Mouse (Mus musculus) midbrain, postnatal 0 days (tissue): ENCODE measurements around the gene Fkbp8. TPM values are rescaled to one million over a fixed set of nuclear protein-coding genes. Genes with fewer than 3 reads are reported as not detected.

Experiments used
- ATAC-seq: fragments of 200-750 bp; cut with Nextera tagmentation; 2 replicates; pipeline ENCODE4 v1.8.0; 2017; ENCODE audit warnings: moderate number of reproducible peaks, mild to moderate bottlenecking, moderate TSS enrichment, moderate library complexity; ENCODE audit not compliant: low FRiP score
- DNase-seq: peaks from one replicate; pipeline ENCODE4 v3.0.0-alpha.2; 2015; ENCODE audit warnings: low spot score
- H3K27ac ChIP-seq: fragments of 300-500 bp; sonication (generic); 2 replicates; pipeline ENCODE4 v1.5.1; 2014; ENCODE audit warnings: low read depth, mild to moderate bottlenecking, low read length, mixed read lengths
- H3K27me3 ChIP-seq: fragments of 300-500 bp; sonication (generic); 2 replicates; pipeline ENCODE4 v1.6.1; 2014; ENCODE audit warnings: low read length, control low read depth, mixed read lengths; ENCODE audit not compliant: insufficient read depth
- H3K36me3 ChIP-seq: fragments of 300-500 bp; sonication (generic); 2 replicates; pipeline ENCODE4 v1.6.1; 2014; ENCODE audit warnings: low read length, control low read depth, mixed read lengths; ENCODE audit not compliant: insufficient read depth
- H3K4me1 ChIP-seq: fragments of 300-500 bp; sonication (generic); 2 replicates; pipeline ENCODE4 v1.6.1; 2014; ENCODE audit warnings: mild to moderate bottlenecking, control low read depth, antibody characterized with exemption, low read length, mixed read lengths; ENCODE audit not compliant: insufficient read depth
- H3K4me2 ChIP-seq: fragments of 300-500 bp; sonication (generic); 2 replicates; pipeline ENCODE4 v1.6.1; 2014; ENCODE audit warnings: low read depth, mild to moderate bottlenecking, low read length, mixed read lengths; ENCODE audit not compliant: poor library complexity, severe bottlenecking
- H3K4me3 ChIP-seq: fragments of 300-500 bp; sonication (generic); 2 replicates; pipeline ENCODE4 v1.5.1; 2014; ENCODE audit warnings: low read depth, mild to moderate bottlenecking, low read length, moderate library complexity
- H3K9ac ChIP-seq: fragments of 300-500 bp; sonication (generic); replicated peaks from 2 replicates; pipeline ENCODE4 v1.6.1; 2014; ENCODE audit warnings: mild to moderate bottlenecking, low read length, moderate library complexity, mixed read lengths; ENCODE audit not compliant: poor library complexity, severe bottlenecking
- H3K9me3 ChIP-seq: fragments of 300-500 bp; sonication (generic); 2 replicates; pipeline ENCODE4 v1.6.1; 2016; ENCODE audit warnings: low read length, control low read depth
- CTCF ChIP-seq: IDR thresholded peaks from 2 replicates; pipeline ENCODE4 v1.5.1; 2016; ENCODE audit warnings: antibody characterized with exemption, mild to moderate bottlenecking
- WGBS: fragments of 180-500 bp; shearing (Covaris S2); extraction: QIAGEN DNeasy Blood & Tissue Kit; methylation state at CpG from one replicate; pipeline ENCODE4 v1.1.7; 2014; 5-methylcytosine and 5-hydroxymethylcytosine counted together
- polyA plus RNA-seq: library from polyadenylated mRNA; unstranded; fragments of >200 nt; fragmentation: Nextera tagmentation; extraction: Ambion mirVana; gene quantifications from 2 replicates; pipeline ENCODE4 v1.2.1, GENCODE M21; 2015
- total RNA-seq: library from RNA; depleted of rRNA; stranded (reverse); fragments of >200 nt; gene quantifications from 2 replicates; pipeline ENCODE4 v1.2.3, GENCODE M21; 2014

Fkbp8 gene
- total and polyA plus RNA-seq, 2 experiments from 2014 or later = 351 to 490 TPM

DNA sequence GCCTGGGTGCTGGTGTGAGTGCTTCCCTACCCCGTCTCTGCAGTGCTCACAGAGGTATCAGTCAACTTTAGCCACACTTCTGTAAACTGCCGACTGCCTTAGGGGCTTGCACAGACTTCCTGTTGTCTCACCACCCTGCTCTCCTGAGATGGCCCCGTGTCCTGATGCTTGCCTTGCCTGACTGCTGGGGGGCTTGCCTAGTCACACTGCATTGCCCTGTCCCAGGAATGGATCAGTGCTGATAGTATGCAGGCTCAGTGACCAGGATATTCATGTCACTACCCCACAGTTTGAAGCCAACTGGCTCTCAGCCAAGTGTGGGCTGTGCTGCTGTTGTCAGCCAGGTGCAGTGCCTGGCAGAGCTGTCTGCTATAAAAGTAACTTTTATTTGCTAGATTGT, 38.0 kb downstream of the Fkbp8 start:
- ATAC-seq = no peak

DNA sequence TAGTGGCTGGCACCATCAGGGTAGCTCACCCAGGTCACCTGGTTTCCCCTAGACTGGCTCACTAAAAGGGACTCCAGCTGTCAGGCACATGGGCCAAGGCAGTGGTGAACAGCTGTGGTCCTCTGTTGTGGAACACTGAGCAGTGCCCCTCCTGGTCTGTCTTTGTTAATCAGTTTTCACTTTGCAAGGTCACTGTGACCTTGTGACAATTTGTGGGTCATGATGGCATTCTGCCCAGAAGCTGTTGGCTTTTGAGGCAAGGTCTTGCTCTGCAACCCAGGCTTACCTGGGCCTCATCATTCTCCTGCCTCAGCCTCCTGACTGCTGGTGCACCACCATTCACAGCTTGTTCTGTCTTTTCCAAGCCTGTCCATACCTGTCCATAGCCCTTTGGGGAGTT, 42.8 kb downstream of the Fkbp8 start:
- no peak overlapping the region for H3K9ac ChIP-seq

More for the DNA sequence above, 38.0 kb downstream of the Fkbp8 start:
- Histone ChIP-seq H3K27me3 (no peaks in the 10 kb centered on the region), H3K27ac (no peak overlapping the region), H3K9me3 (no peaks in the 10 kb centered on the region), H3K36me3 (no peaks in the 10 kb centered on the region), H3K4me1 (peaks cover 3% of the 10 kb centered on the region; the same call in 1 of the 2 replicates), H3K9ac (no peak overlapping the region), H3K4me2 (no peak overlapping the region), H3K4me3 (no peak overlapping the region)
- WGBS = 78% methylated on average over 3 of the region's 3 CpGs
- no peak for DNase-seq
- no peak for TF ChIP-seq CTCF

DNA sequence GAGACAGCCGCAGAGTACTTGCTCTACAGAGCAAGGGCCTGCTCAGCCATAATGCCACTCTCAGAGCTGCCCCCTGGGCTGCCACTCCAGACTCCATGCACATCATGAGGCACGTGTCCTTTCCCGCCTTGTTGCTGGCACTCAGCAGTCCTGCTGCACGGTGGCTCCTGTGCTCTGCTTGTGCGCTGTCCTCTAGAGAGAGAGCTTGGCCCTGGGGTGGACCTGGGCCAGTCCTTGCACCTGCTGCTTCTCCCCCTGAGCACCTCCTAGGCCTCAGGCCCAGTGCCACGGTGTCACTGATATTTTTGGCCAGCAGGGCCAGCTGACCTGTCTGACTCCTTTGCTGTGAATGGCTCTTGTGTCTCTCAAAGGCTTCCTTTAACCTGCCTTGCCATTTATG, 43.5 kb downstream of the Fkbp8 start:
- no peak for TF ChIP-seq CTCF
- Histone ChIP-seq H3K27me3 (no peaks in the 10 kb centered on the region), H3K36me3 (0 out of 2 replicates have a peak, but pooled peaks cover 5% of the 10 kb centered on the region), H3K27ac (no peak overlapping the region), H3K4me2 (no peak overlapping the region), H3K4me1 (no peaks in the 10 kb centered on the region), H3K9me3 (no peaks in the 10 kb centered on the region), H3K9ac (no peak overlapping the region), H3K4me3 (no peak overlapping the region)
- WGBS = 73% methylated on average over 6 of the region's 6 CpGs
- no peak for ATAC-seq
- no peak for DNase-seq

More for the DNA sequence above, 42.8 kb downstream of the Fkbp8 start:
- DNase-seq (no peak), ATAC-seq (no peak)
- TF ChIP-seq CTCF = no peak
- Histone ChIP-seq H3K27me3 (no peaks in the 10 kb centered on the region), H3K27ac (no peak overlapping the region), H3K4me1 (no peaks in the 10 kb centered on the region), H3K4me3 (no peak overlapping the region), H3K9me3 (no peaks in the 10 kb centered on the region), H3K4me2 (no peak overlapping the region), H3K36me3 (0 out of 2 replicates have a peak, but pooled peaks cover 5% of the 10 kb centered on the region)

DNA sequence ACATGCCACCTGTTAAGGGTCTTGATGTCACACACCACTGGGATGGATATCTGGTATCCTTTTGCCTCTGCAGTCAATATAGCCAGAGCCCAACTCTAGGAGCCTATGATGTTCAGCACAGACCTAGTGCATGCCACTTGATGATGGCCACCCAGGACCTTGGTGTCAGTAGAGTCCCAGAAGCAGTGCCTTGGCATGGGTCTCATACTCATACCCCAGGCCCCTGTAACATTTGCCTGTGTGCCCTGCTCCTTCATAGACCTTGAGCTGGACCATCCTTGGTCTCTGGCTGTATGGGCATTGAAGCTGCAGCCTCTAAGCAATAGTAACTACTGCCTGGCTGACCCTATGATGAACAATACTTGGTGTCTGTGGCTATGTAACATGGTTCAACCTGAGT, 46.8 kb downstream of the Fkbp8 start:
- DNase-seq (no peak), ATAC-seq (no peak)
- no peaks in the 10 kb centered on the region for H3K27me3 ChIP-seq
- no peak overlapping the region for H3K4me3 ChIP-seq
- no peak overlapping the region for H3K9ac ChIP-seq
- no peak for TF ChIP-seq CTCF
- H3K9me3 ChIP-seq = no peaks in the 10 kb centered on the region
- H3K4me1 ChIP-seq = no peaks in the 10 kb centered on the region
- peaks cover 21% of the 10 kb centered on the region for H3K36me3 ChIP-seq
- H3K27ac ChIP-seq = no peak overlapping the region
- no peak overlapping the region for H3K4me2 ChIP-seq

DNA sequence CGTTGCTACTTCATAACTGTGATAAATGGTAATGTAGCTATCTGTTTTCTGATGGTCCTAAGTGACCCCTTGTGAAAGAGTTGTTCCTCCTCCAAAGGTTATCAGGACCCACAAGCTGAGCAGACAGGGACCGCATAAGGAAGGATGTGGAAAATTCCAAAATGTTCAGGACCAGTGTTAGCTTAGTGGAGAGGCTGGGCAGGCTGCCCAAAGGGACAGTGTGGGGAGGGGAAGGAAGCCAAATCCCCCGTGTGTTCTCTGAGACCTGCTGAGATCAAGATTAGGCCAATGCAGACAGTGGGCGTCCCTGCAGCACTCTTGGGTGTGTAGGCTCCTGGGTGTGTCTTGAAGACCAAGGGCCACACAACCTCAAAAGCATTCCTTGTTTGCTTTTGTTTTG, 47.4 kb downstream of the Fkbp8 start:
- DNase-seq = no peak
- 75% methylated on average over 4 of the region's 4 CpGs for WGBS
- Histone ChIP-seq H3K4me2 (no peak overlapping the region), H3K4me1 (no peaks in the 10 kb centered on the region), H3K9me3 (no peaks in the 10 kb centered on the region), H3K27ac (no peak overlapping the region), H3K27me3 (no peaks in the 10 kb centered on the region), H3K9ac (no peak overlapping the region), H3K4me3 (no peak overlapping the region), H3K36me3 (peaks cover 22% of the 10 kb centered on the region)
- no peak for ATAC-seq
- no peak for TF ChIP-seq CTCF

DNA sequence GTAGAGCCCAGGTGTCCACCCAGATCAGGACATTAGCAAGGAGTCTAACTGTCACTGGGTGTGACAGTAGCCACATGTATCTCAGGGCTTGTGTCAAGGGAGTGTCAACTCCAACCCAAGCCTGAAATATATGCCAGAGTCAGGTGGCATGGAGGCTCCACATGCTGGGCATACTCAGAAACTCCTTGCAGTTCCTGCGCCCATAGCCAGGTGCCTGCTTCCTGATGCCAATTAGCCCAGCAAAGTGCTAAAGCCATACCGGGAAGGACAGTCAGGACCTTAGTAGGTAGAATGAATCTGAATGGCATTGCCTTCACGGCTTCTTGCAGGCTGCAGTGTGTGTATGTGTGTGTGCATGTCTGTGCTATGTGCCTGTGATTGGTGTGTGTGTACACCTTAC, 49.7 kb downstream of the Fkbp8 start:
- TF ChIP-seq CTCF = no peak
- no peak overlapping the region for H3K4me3 ChIP-seq
- no peak overlapping the region for H3K9ac ChIP-seq
- no peak overlapping the region for H3K27ac ChIP-seq
- peaks cover 42% of the 10 kb centered on the region for H3K36me3 ChIP-seq
- ATAC-seq (no peak), DNase-seq (no peak)
- no peak overlapping the region for H3K4me2 ChIP-seq
- no peaks in the 10 kb centered on the region for H3K4me1 ChIP-seq
- 97% methylated on average over 3 of the region's 3 CpGs for WGBS
- no peaks in the 10 kb centered on the region for H3K9me3 ChIP-seq
- H3K27me3 ChIP-seq = no peaks in the 10 kb centered on the region
